Mouse (Mus musculus) E14TG2a.4 (cell line): ENCODE measurements around the gene Rnf215.

Experiments used
- CTCF ChIP-seq: conservative IDR thresholded peaks from 2 replicates; pipeline ENCODE4 v1.5.1; 2014; ENCODE audit warnings: low read length
- NANOG ChIP-seq: IDR thresholded peaks from 2 replicates; pipeline ENCODE4 v1.6.1; 2014; ENCODE audit warnings: borderline replicate concordance, low read length, mixed read lengths
- POU5F1 ChIP-seq: IDR thresholded peaks from 2 replicates; pipeline ENCODE4 v1.6.1; 2014; ENCODE audit warnings: low read length, borderline replicate concordance

- TF ChIP-seq CTCF (no peak), POU5F1 (no peak), NANOG (no peak)
These were observed 33.2 kb upstream of the Rnf215 start for GRCm38 (mm10) chr11:4101851-4102250.
